Comparison of ENCODE assay signal across 18 mouse cellular contexts in the genomic region with DNA sequence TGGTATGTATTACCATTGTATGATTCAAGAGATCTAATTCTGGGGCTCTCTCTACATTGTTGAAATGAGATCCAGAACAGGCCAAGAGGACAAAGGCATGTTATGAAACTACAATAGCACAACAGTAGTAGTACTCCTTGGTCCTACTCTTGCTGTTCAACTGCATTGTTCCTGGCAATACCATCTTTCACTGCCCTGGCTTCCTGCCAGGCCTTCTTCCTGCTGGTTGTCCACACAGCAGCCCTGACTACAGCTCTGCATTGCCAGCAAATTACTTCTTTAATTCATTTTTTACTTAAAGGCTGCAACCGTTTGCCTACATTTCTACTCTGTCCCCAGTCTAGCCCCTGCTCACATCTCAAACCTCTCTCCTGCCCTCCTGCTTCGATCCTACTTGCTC. TPM values are rescaled to one million over a fixed set of nuclear protein-coding genes. Genes with fewer than 3 reads are reported as not detected.
DNase-seq lines count a peak whose midpoint lies in the region; ATAC-seq and TF ChIP-seq lines count a peak whose summit lies in the region.
"Had no signal": no experiment of that assay in that cellular context is flagged by ENCODE, and none has a peak within 500 bp of the region (broad histone marks: within the 10 kb centered on the region; RNA-seq: fewer than 3 reads in every experiment).

No protein-coding gene starts in this region.

- no peak for TF ChIP-seq CTCF in layer of hippocampus, adult 2 months (conservative IDR thresholded peaks at IDR 0.05)

- DNase-seq in cerebellum, adult 11-12 months = peak; percentile 21
- DNase-seq in layer of hippocampus, adult 2 months (ENCODE audit: low spot score in 2 of 2) = no peak
- no peak for DNase-seq in layer of hippocampus, adult 9-10 months (ENCODE audit: low spot score)
- DNase-seq in right cerebral cortex, postnatal 14 days = peak; percentile 13
- DNase-seq in right cerebral cortex, adult 18-20 months = no peak
- DNase-seq in gastrocnemius, postnatal 25 days = no peak
- no peak for DNase-seq in embryo, embryonic 9.5 days (ENCODE audit: extremely low spot score)
- DNase-seq: adrenal gland, adult 8-10 months; embryo, embryonic 11 days; heart, postnatal 36 days; kidney, adult 8-10 months; thymus, adult 18-20 months had no signal

- peak overlapping the region; percentile 43; the same call in 1 of the 2 replicates for H3K27ac ChIP-seq in layer of hippocampus, adult 2 months
- H3K27ac ChIP-seq: heart, embryonic 13.5 days; limb, embryonic 15.5 days had no signal

- no peak overlapping the region for H3K4me3 ChIP-seq in layer of hippocampus, adult 2 months
- H3K4me3 ChIP-seq: erythroblast, embryonic 14.5 days; heart, embryonic 13.5 days; limb, embryonic 15.5 days had no signal

- ATAC-seq in cerebellum, adult (ENCODE audit: insufficient number of reproducible peaks, low FRiP score, low TSS enrichment) = no peak
- ATAC-seq: forebrain, embryonic 14.5 days had no signal

RNA-seq across cellular contexts. Expression of a gene that starts 59.8 kb away (rescaled TPM):
- 10 to 100 TPM; 12.4 to 12.5 TPM for total RNA-seq in layer of hippocampus, adult 2 months (2021)
- total RNA-seq in gastrocnemius, postnatal 25 days (2021) = under 1 TPM in 1 of 2 experiments, not detected in 1; 0.08 TPM
- total RNA-seq: granulocyte monocyte progenitor cell, adult 5-6 weeks had no signal

Comparison
In these comparisons a context has a peak if more than half of its experiments do, and no peak if none do; other contexts are left out.
1. DNase-seq: peak in cerebellum, adult 11-12 months (single experiment) and right cerebral cortex, postnatal 14 days (single experiment); none in layer of hippocampus, adult 2 months (0 of 2), layer of hippocampus, adult 9-10 months (single experiment), right cerebral cortex, adult 18-20 months (single experiment), gastrocnemius, postnatal 25 days (single experiment) and embryo, embryonic 9.5 days (single experiment).
2. RNA of a gene that starts 59.8 kb away (total RNA-seq): 12.4 to 12.5 TPM in layer of hippocampus, adult 2 months; 0.08 TPM in gastrocnemius, postnatal 25 days; every median in the first group is over 10 times any median in the second.